Comparison of ENCODE assay signal across 29 mouse cellular contexts in genomic region chr3:69060672-69061071, GRCm38 (mm10). TPM values are rescaled to one million over a fixed set of nuclear protein-coding genes. Genes with fewer than 3 reads are reported as not detected.
A peak's percentile ranks its signal among the peaks of the same experiment; 100 is the strongest.
DNase-seq lines count a peak whose midpoint lies in the region; ATAC-seq and TF ChIP-seq lines count a peak whose summit lies in the region.
"Had no signal": no experiment of that assay in that cellular context is flagged by ENCODE, and none has a peak within 500 bp of the region (broad histone marks: within the 10 kb centered on the region; RNA-seq: fewer than 3 reads in every experiment).

No protein-coding gene starts in this region.

- no peaks in the 10 kb centered on the region for H3K36me3 ChIP-seq in liver, embryonic 12.5 days
- no peaks in the 10 kb centered on the region for H3K36me3 ChIP-seq in liver, postnatal 0 days (replicated peaks; ENCODE audit: insufficient read depth, low read length)
- peaks cover 0 to 29% of the 10 kb centered on the region in 2 experiments; a peak in 2 of 4 replicates for H3K36me3 ChIP-seq in MEL (ENCODE audit: control insufficient read depth in 1 of 2, insufficient read depth in 2 of 2, low read length in 2 of 2)
- H3K36me3 ChIP-seq in liver, embryonic 14.5 days (replicated peaks; ENCODE audit: control insufficient read depth, insufficient read depth, low read depth) = no peaks in the 10 kb centered on the region
- no peaks in the 10 kb centered on the region for H3K36me3 ChIP-seq in forebrain, embryonic 10.5 days (replicated peaks)
- H3K36me3 ChIP-seq: embryonic facial prominence, embryonic 10.5 days; embryonic facial prominence, embryonic 13.5 days; heart, embryonic 10.5 days; heart, embryonic 13.5 days had no signal

- no peaks in the 10 kb centered on the region for H3K79me2 ChIP-seq in MEL (ENCODE audit: control insufficient read depth, insufficient read depth, low read length, poor library complexity)

- no peak for TF ChIP-seq RAD21 in MEL (IDR thresholded peaks at IDR 0.05; ENCODE audit: low read depth, low read length)

- WGBS in liver, embryonic 12.5 days (ENCODE audit: insufficient replicate concordance) = 83% methylated on average over 4 of the region's 4 CpGs
- WGBS in liver, postnatal 0 days (ENCODE audit: insufficient replicate concordance) = 91% methylated on average over 4 of the region's 4 CpGs
- WGBS in liver, embryonic 14.5 days (ENCODE audit: insufficient replicate concordance) = 82% methylated on average over 4 of the region's 4 CpGs
- 95% methylated on average over 4 of the region's 4 CpGs for WGBS in forebrain, embryonic 10.5 days

- no peaks in the 10 kb centered on the region for H3K27me3 ChIP-seq in liver, embryonic 12.5 days (replicated peaks)
- no peaks in the 10 kb centered on the region for H3K27me3 ChIP-seq in liver, postnatal 0 days (ENCODE audit: insufficient read depth, low read length)
- no peaks in the 10 kb centered on the region for H3K27me3 ChIP-seq in MEL (ENCODE audit: control insufficient read depth in 1 of 2, insufficient read depth in 2 of 2, low read length in 2 of 2)
- no peaks in the 10 kb centered on the region for H3K27me3 ChIP-seq in liver, embryonic 14.5 days (ENCODE audit: control insufficient read depth, insufficient read depth, low read length)
- H3K27me3 ChIP-seq in forebrain, embryonic 10.5 days (ENCODE audit: poor library complexity, severe bottlenecking) = no peaks in the 10 kb centered on the region
- H3K27me3 ChIP-seq: embryonic facial prominence, embryonic 13.5 days; forebrain, embryonic 13.5 days; heart, embryonic 13.5 days had no signal

- H3K27ac ChIP-seq in liver, embryonic 12.5 days = no peak overlapping the region
- H3K27ac ChIP-seq in liver, postnatal 0 days (ENCODE audit: low read depth) = no peak overlapping the region
- no peak overlapping the region for H3K27ac ChIP-seq in MEL (ENCODE audit: control insufficient read depth, low read depth, low read length)
- H3K27ac ChIP-seq in liver, embryonic 14.5 days = no peak overlapping the region
- no peak overlapping the region for H3K27ac ChIP-seq in forebrain, embryonic 10.5 days
- H3K27ac ChIP-seq: embryonic facial prominence, embryonic 10.5 days; embryonic facial prominence, embryonic 13.5 days; forebrain, embryonic 13.5 days; heart, adult 2 months; heart, embryonic 10.5 days; heart, embryonic 13.5 days; hindbrain, embryonic 14.5 days; hindbrain, postnatal 0 days had no signal

- H3K4me2 ChIP-seq in liver, embryonic 12.5 days = no peak overlapping the region
- H3K4me2 ChIP-seq in liver, postnatal 0 days (ENCODE audit: low read depth, low read length) = no peak overlapping the region
- H3K4me2 ChIP-seq in liver, embryonic 14.5 days (ENCODE audit: low read depth) = no peak overlapping the region
- H3K4me2 ChIP-seq: embryonic facial prominence, embryonic 13.5 days; forebrain, embryonic 13.5 days; heart, embryonic 13.5 days; hindbrain, embryonic 14.5 days had no signal

- H3K4me3 ChIP-seq in liver, embryonic 12.5 days = no peak overlapping the region
- no peak overlapping the region for H3K4me3 ChIP-seq in liver, postnatal 0 days (ENCODE audit: low read depth, low read length)
- no peak overlapping the region for H3K4me3 ChIP-seq in MEL (ENCODE audit: control insufficient read depth in 1 of 2, insufficient read depth in 1 of 2, low read depth in 2 of 2, low read length in 2 of 2)
- no peak overlapping the region for H3K4me3 ChIP-seq in liver, embryonic 14.5 days (ENCODE audit: insufficient read depth in 1 of 2, low read depth in 2 of 2, low read length in 2 of 2)
- H3K4me3 ChIP-seq in forebrain, embryonic 10.5 days = no peak overlapping the region
- H3K4me3 ChIP-seq: embryonic facial prominence, embryonic 10.5 days; embryonic facial prominence, embryonic 13.5 days; erythroblast, embryonic 14.5 days; forebrain, embryonic 13.5 days; heart, adult 2 months; heart, embryonic 10.5 days; heart, embryonic 13.5 days had no signal

- ATAC-seq in liver, embryonic 12.5 days = peak; percentile 31; the same call in 1 of the 2 replicates
- no peak for ATAC-seq in liver, postnatal 0 days
- peak; percentile 42 for ATAC-seq in liver, embryonic 14.5 days (ENCODE audit: insufficient read depth)
- ATAC-seq: activated CD4-positive, CD25-positive, alpha-beta regulatory T cell, adult 4 months; CD4-positive, CD25-positive, alpha-beta regulatory T cell, adult 4 months; forebrain, embryonic 13.5 days; forebrain, embryonic 16.5 days; hindbrain, postnatal 0 days had no signal

- no peak for TF ChIP-seq EP300 in liver, postnatal 0 days (IDR thresholded peaks at IDR 0.05; ENCODE audit: low read depth)
- TF ChIP-seq EP300 in MEL (IDR thresholded peaks at IDR 0.05; ENCODE audit: low read depth in 1 of 2, low read length in 2 of 2) = no peak
- TF ChIP-seq EP300 in liver, embryonic 14.5 days (IDR thresholded peaks at IDR 0.05; ENCODE audit: low read depth) = no peak

- TF ChIP-seq POLR2A in MEL (IDR thresholded peaks at IDR 0.05; ENCODE audit: control insufficient read depth in 1 of 2, insufficient read depth in 1 of 2, low read depth in 1 of 2, low read length in 2 of 2, poor library complexity in 1 of 2) = no peak

- H3K9me3 ChIP-seq in liver, embryonic 12.5 days (replicated peaks) = no peaks in the 10 kb centered on the region
- H3K9me3 ChIP-seq in liver, postnatal 0 days (ENCODE audit: low read length) = no peaks in the 10 kb centered on the region
- H3K9me3 ChIP-seq in MEL (replicated peaks; ENCODE audit: insufficient read depth, low read length) = no peaks in the 10 kb centered on the region
- no peaks in the 10 kb centered on the region for H3K9me3 ChIP-seq in liver, embryonic 14.5 days (ENCODE audit: control insufficient read depth, low read length)
- H3K9me3 ChIP-seq in forebrain, embryonic 10.5 days = no peaks in the 10 kb centered on the region
- H3K9me3 ChIP-seq: embryonic facial prominence, embryonic 10.5 days; embryonic facial prominence, embryonic 13.5 days; forebrain, embryonic 13.5 days; heart, embryonic 10.5 days; heart, embryonic 13.5 days had no signal

- no peak overlapping the region for H3K9ac ChIP-seq in liver, embryonic 12.5 days
- H3K9ac ChIP-seq in liver, postnatal 0 days (replicated peaks) = no peak overlapping the region
- H3K9ac ChIP-seq in MEL (ENCODE audit: control insufficient read depth, low read depth, low read length, poor library complexity, severe bottlenecking) = no peak overlapping the region
- H3K9ac ChIP-seq in liver, embryonic 14.5 days (replicated peaks) = no peak overlapping the region
- H3K9ac ChIP-seq: embryonic facial prominence, embryonic 13.5 days; forebrain, embryonic 13.5 days; heart, embryonic 13.5 days; hindbrain, embryonic 14.5 days had no signal

- DNase-seq in liver, postnatal 0 days = no peak
- peak; percentile 45 for DNase-seq in MEL (ENCODE audit: low read depth, low spot score)
- no peak for DNase-seq in liver, embryonic 14.5 days (ENCODE audit: low read depth in 3 of 3, low spot score in 3 of 3)
- no peak for DNase-seq in kidney, adult 18-20 months
- DNase-seq in forebrain, embryonic 10.5 days (ENCODE audit: extremely low spot score, low spot score) = no peak
- DNase-seq: adrenal gland, adult 8-10 months; adrenal gland, postnatal 25 days; cerebellum, adult 11-12 months; cerebellum, adult 8-10 months; cerebellum, postnatal 10 days; cerebellum, postnatal 36 days; embryo, embryonic 11 days; gastrocnemius, postnatal 10 days; gastrocnemius, postnatal 36 days; heart, adult 2 months; heart, postnatal 14 days; heart, postnatal 4 days had no signal

- peaks cover 43% of the 10 kb centered on the region for H3K4me1 ChIP-seq in liver, embryonic 12.5 days
- H3K4me1 ChIP-seq in liver, postnatal 0 days (ENCODE audit: insufficient read depth) = peaks cover 10% of the 10 kb centered on the region; the same call in 1 of the 2 replicates
- H3K4me1 ChIP-seq in MEL (ENCODE audit: control insufficient read depth in 1 of 2, insufficient read depth in 2 of 2, low read length in 2 of 2) = peaks cover 15 to 23% of the 10 kb centered on the region in 2 experiments
- H3K4me1 ChIP-seq in liver, embryonic 14.5 days (replicated peaks; ENCODE audit: control insufficient read depth in 2 of 2, insufficient read depth in 2 of 2, low read length in 1 of 2) = peaks cover 19 to 23% of the 10 kb centered on the region in 2 experiments
- no peaks in the 10 kb centered on the region for H3K4me1 ChIP-seq in forebrain, embryonic 10.5 days
- H3K4me1 ChIP-seq: embryonic facial prominence, embryonic 10.5 days; embryonic facial prominence, embryonic 13.5 days; forebrain, embryonic 13.5 days; heart, embryonic 10.5 days; heart, embryonic 13.5 days had no signal

- no peak for TF ChIP-seq CTCF in liver, postnatal 0 days (IDR thresholded peaks at IDR 0.05; ENCODE audit: low read depth)
- no peak for TF ChIP-seq CTCF in MEL (IDR thresholded peaks at IDR 0.05 in 2 of 3, conservative IDR thresholded peaks at IDR 0.05 in 1 of 3; ENCODE audit: control insufficient read depth in 1 of 3, insufficient read depth in 1 of 3, low read depth in 2 of 3, low read length in 3 of 3, poor library complexity in 1 of 3, severe bottlenecking in 1 of 3)
- no peak for TF ChIP-seq CTCF in liver, embryonic 14.5 days (IDR thresholded peaks at IDR 0.05; ENCODE audit: low read depth)

RNA-seq across cellular contexts. Expression of gene Trim59, which starts 16.1 kb away (rescaled TPM):
- 162 and 164 TPM in 2 replicates for polyA plus RNA-seq in liver, embryonic 12.5 days (2016; fragmentation: Nextera tagmentation; extraction: Ambion mirVana)
- 47.8 and 53.8 TPM in 2 replicates for polyA plus RNA-seq in liver, postnatal 0 days (2015; fragmentation: Nextera tagmentation; extraction: Ambion mirVana)
- total RNA-seq in MEL (2012; rRNA removed) = 11.3 and 14.8 TPM in 2 replicates
- 10 to 100 TPM in 1 of 2 experiments, not detected in 1; 17.4 TPM for polyA plus RNA-seq in MEL (2012; ENCODE audit: insufficient read depth in 1 of 2, insufficient read length in 2 of 2, low read depth in 1 of 2, low replicate concordance in 2 of 2, missing spikeins in 1 of 2)
- 20.1 and 39.0 TPM in 2 replicates for polyA plus RNA-seq in liver, embryonic 14.5 days (2012; rRNA removed)
- polyA plus RNA-seq in liver, embryonic 14.5 days (2014; fragmentation: Nextera tagmentation; extraction: Ambion mirVana) = 121 and 136 TPM in 2 replicates
- 209 and 217 TPM in 2 replicates for polyA plus RNA-seq in forebrain, embryonic 10.5 days (2016; fragmentation: Nextera tagmentation; extraction: Ambion mirVana)

RNA-seq across cellular contexts. Expression of gene Smc4, which starts 56.1 kb away (rescaled TPM):
- 178 and 181 TPM in 2 replicates for polyA plus RNA-seq in liver, embryonic 12.5 days (2016; fragmentation: Nextera tagmentation; extraction: Ambion mirVana)
- 86.5 and 88.3 TPM in 2 replicates for polyA plus RNA-seq in liver, postnatal 0 days (2015; fragmentation: Nextera tagmentation; extraction: Ambion mirVana)
- 75.9 and 86.7 TPM in 2 replicates for total RNA-seq in MEL (2012; rRNA removed)
- 1,000 to 10,000 TPM in 1 of 2 experiments, 10 to 100 TPM in 1; 88.7 to 1,112 TPM for polyA plus RNA-seq in MEL (2012; ENCODE audit: insufficient read depth in 1 of 2, insufficient read length in 2 of 2, low read depth in 1 of 2, low replicate concordance in 2 of 2, missing spikeins in 1 of 2)
- polyA plus RNA-seq in liver, embryonic 14.5 days (2012; rRNA removed) = 18.6 and 50.6 TPM in 2 replicates
- 124 and 143 TPM in 2 replicates for polyA plus RNA-seq in liver, embryonic 14.5 days (2014; fragmentation: Nextera tagmentation; extraction: Ambion mirVana)
- 195 and 211 TPM in 2 replicates for polyA plus RNA-seq in forebrain, embryonic 10.5 days (2016; fragmentation: Nextera tagmentation; extraction: Ambion mirVana)

RNA-seq across cellular contexts. Expression of gene Ift80, which starts 56.3 kb away (rescaled TPM):
- 6.8 and 7.1 TPM in 2 replicates for polyA plus RNA-seq in liver, embryonic 12.5 days (2016; fragmentation: Nextera tagmentation; extraction: Ambion mirVana)
- 2.8 and 3.2 TPM in 2 replicates for polyA plus RNA-seq in liver, postnatal 0 days (2015; fragmentation: Nextera tagmentation; extraction: Ambion mirVana)
- total RNA-seq in MEL (2012; rRNA removed) = 4.6 and 6.3 TPM in 2 replicates
- 1 to 10 TPM in 1 of 2 experiments, not detected in 1; 8.4 TPM for polyA plus RNA-seq in MEL (2012; ENCODE audit: insufficient read depth in 1 of 2, insufficient read length in 2 of 2, low read depth in 1 of 2, low replicate concordance in 2 of 2, missing spikeins in 1 of 2)
- 7.8 and 9.7 TPM in 2 replicates for polyA plus RNA-seq in liver, embryonic 14.5 days (2012; rRNA removed)
- polyA plus RNA-seq in liver, embryonic 14.5 days (2014; fragmentation: Nextera tagmentation; extraction: Ambion mirVana) = 6.2 and 6.4 TPM in 2 replicates
- 17.4 and 19.3 TPM in 2 replicates for polyA plus RNA-seq in forebrain, embryonic 10.5 days (2016; fragmentation: Nextera tagmentation; extraction: Ambion mirVana)
